Mouse (Mus musculus) forebrain, embryonic 13.5 days (tissue): ENCODE data around the gene Pwwp2a. TPM values are rescaled to one million over a fixed set of nuclear protein-coding genes. Genes with fewer than 3 reads are reported as not detected.

ENCODE experiments used
- ATAC-seq: fragments of 200-750 bp; cut with Nextera tagmentation; 2 replicates; pipeline ENCODE4 v1.8.0; 2017
- H3K27ac ChIP-seq: fragments of 300-500 bp; sonication (generic); 2 replicates; pipeline ENCODE4 v1.5.1; 2015; ENCODE audit warnings: inconsistent platforms, mild to moderate bottlenecking, moderate library complexity
- H3K27me3 ChIP-seq: fragments of 300-500 bp; sonication (generic); 2 replicates; pipeline ENCODE4 v1.6.1; 2015; ENCODE audit warnings: mild to moderate bottlenecking, inconsistent platforms
- H3K36me3 ChIP-seq: fragments of 300-500 bp; sonication (generic); 2 replicates; pipeline ENCODE4 v1.6.1; 2015; ENCODE audit warnings: mild to moderate bottlenecking, inconsistent platforms; ENCODE audit not compliant: poor library complexity, severe bottlenecking
- H3K4me1 ChIP-seq: fragments of 300-500 bp; sonication (generic); 2 replicates; pipeline ENCODE4 v1.6.1; 2015; ENCODE audit warnings: inconsistent platforms
- H3K4me2 ChIP-seq: fragments of 300-500 bp; sonication (generic); 2 replicates; pipeline ENCODE4 v1.6.1; 2015; ENCODE audit warnings: inconsistent platforms, mild to moderate bottlenecking, moderate library complexity
- H3K4me3 ChIP-seq: fragments of 300-500 bp; sonication (generic); 2 replicates; pipeline ENCODE4 v1.5.1; 2015; ENCODE audit warnings: mild to moderate bottlenecking, inconsistent platforms
- H3K9ac ChIP-seq: fragments of 300-500 bp; sonication (generic); 2 replicates; pipeline ENCODE4 v1.6.1; 2015; ENCODE audit warnings: mild to moderate bottlenecking, inconsistent platforms
- H3K9me3 ChIP-seq: fragments of 300-500 bp; sonication (generic); replicated peaks from 2 replicates; pipeline ENCODE4 v1.6.1; 2016; ENCODE audit warnings: inconsistent platforms
- WGBS: fragments of 180-500 bp; shearing (Covaris S2); methylation state at CpG from one replicate; pipeline ENCODE4 v1.1.7; 2015; 5-methylcytosine and 5-hydroxymethylcytosine counted together
- polyA plus RNA-seq: library from polyadenylated mRNA; unstranded; fragments of >200 nt; fragmentation: Nextera tagmentation; extraction: Ambion mirVana; gene quantifications from 2 replicates; pipeline ENCODE4 v1.2.1, GENCODE M21; 2015

Pwwp2a gene
- polyA plus RNA-seq: 28.4 and 28.5 TPM in 2 replicates

GRCm38 (mm10) chr11:43681472-43682414, at the start of gene Pwwp2a:
Gene Pwwp2a, plus strand, starts transcription at chr11:43681998.
- 0 out of 2 replicates have a peak, but pooled peaks cover 3% of the 10 kb centered on the region for H3K36me3 ChIP-seq
- peak within 1 kb of the TSS; percentile 95 for H3K27ac ChIP-seq
- no peaks in the 10 kb centered on the region for H3K27me3 ChIP-seq
- peak within 1 kb of the TSS; percentile 98 for H3K9ac ChIP-seq
- peaks cover 32% of the 10 kb centered on the region for H3K4me1 ChIP-seq
- peak within 1 kb of the TSS; percentile 68 for H3K4me2 ChIP-seq
- peak; percentile 99 for ATAC-seq
- peak within 1 kb of the TSS; percentile 88 for H3K4me3 ChIP-seq
- WGBS: under 1% methylated on average over 36 of the region's 87 CpGs
- H3K9me3 ChIP-seq: no peaks in the 10 kb centered on the region

GRCm38 (mm10) chr11:43632566-43632965, 49.2 kb upstream of the Pwwp2a start:
- no peaks in the 10 kb centered on the region for H3K36me3 ChIP-seq
- no peak for ATAC-seq
- no peak overlapping the region for H3K27ac ChIP-seq
- H3K27me3 ChIP-seq: 0 out of 2 replicates have a peak, but pooled peaks cover 3% of the 10 kb centered on the region
- WGBS: 64% methylated on average over 4 of the region's 4 CpGs
- peaks cover 9% of the 10 kb centered on the region for H3K4me1 ChIP-seq
- H3K4me2 ChIP-seq: no peak overlapping the region
- H3K4me3 ChIP-seq: no peak overlapping the region
- H3K9me3 ChIP-seq: no peaks in the 10 kb centered on the region
- H3K9ac ChIP-seq: no peak overlapping the region

- Histone ChIP-seq H3K9ac (no peak overlapping the region), H3K4me2 (no peak overlapping the region), H3K27ac (no peak overlapping the region), H3K9me3 (no peaks in the 10 kb centered on the region), H3K4me1 (peaks cover 9% of the 10 kb centered on the region), H3K4me3 (no peak overlapping the region), H3K27me3 (0 out of 2 replicates have a peak, but pooled peaks cover 3% of the 10 kb centered on the region), H3K36me3 (no peaks in the 10 kb centered on the region)
- 81% methylated on average over 6 of the region's 6 CpGs for WGBS
- ATAC-seq: no peak; the same call in 1 of the 2 replicates
Observed at GRCm38 (mm10) chr11:43633165-43633564, 48.6 kb upstream of the Pwwp2a start.

- Histone ChIP-seq H3K27ac (no peak overlapping the region; the same call in 1 of the 2 replicates), H3K4me3 (no peak overlapping the region), H3K9ac (no peak overlapping the region), H3K27me3 (0 out of 2 replicates have a peak, but pooled peaks cover 3% of the 10 kb centered on the region), H3K36me3 (no peaks in the 10 kb centered on the region), H3K4me1 (peaks cover 9% of the 10 kb centered on the region), H3K9me3 (no peaks in the 10 kb centered on the region), H3K4me2 (peak overlapping the region; percentile 37; the same call in 1 of the 2 replicates)
- WGBS: 30% methylated on average over 19 of the region's 19 CpGs
- ATAC-seq: peak; percentile 66
Observed at GRCm38 (mm10) chr11:43633658-43634401, 48.0 kb upstream of the Pwwp2a start.

GRCm38 (mm10) chr11:43636761-43637160, 45.0 kb upstream of the Pwwp2a start:
- Histone ChIP-seq H3K4me3 (no peak overlapping the region), H3K36me3 (no peaks in the 10 kb centered on the region), H3K9ac (no peak overlapping the region), H3K9me3 (no peaks in the 10 kb centered on the region), H3K27ac (no peak overlapping the region), H3K27me3 (0 out of 2 replicates have a peak, but pooled peaks cover 3% of the 10 kb centered on the region), H3K4me2 (no peak overlapping the region), H3K4me1 (peaks cover 9% of the 10 kb centered on the region)
- WGBS: 83% methylated on average over 4 of the region's 4 CpGs
- ATAC-seq: no peak

GRCm38 (mm10) chr11:43638486-43638885, 43.3 kb upstream of the Pwwp2a start:
- no peak for ATAC-seq
- no peak overlapping the region for H3K27ac ChIP-seq
- no peaks in the 10 kb centered on the region for H3K36me3 ChIP-seq
- no peaks in the 10 kb centered on the region for H3K9me3 ChIP-seq
- H3K4me3 ChIP-seq: no peak overlapping the region
- H3K4me1 ChIP-seq: peaks cover 16% of the 10 kb centered on the region
- H3K9ac ChIP-seq: no peak overlapping the region
- no peaks in the 10 kb centered on the region for H3K27me3 ChIP-seq
- 92% methylated on average over 3 of the region's 3 CpGs for WGBS
- no peak overlapping the region for H3K4me2 ChIP-seq

GRCm38 (mm10) chr11:43643180-43643591, 38.6 kb upstream of the Pwwp2a start:
- WGBS: 14% methylated on average over 2 of the region's 2 CpGs
- Histone ChIP-seq H3K9ac (no peak overlapping the region), H3K4me1 (peaks cover 18% of the 10 kb centered on the region), H3K9me3 (no peaks in the 10 kb centered on the region; the same call in 1 of the 2 replicates), H3K27ac (peak overlapping the region; percentile 65), H3K4me2 (no peak overlapping the region), H3K36me3 (no peaks in the 10 kb centered on the region), H3K27me3 (no peaks in the 10 kb centered on the region), H3K4me3 (no peak overlapping the region)
- ATAC-seq: peak; percentile 94

- no peak overlapping the region for H3K9ac ChIP-seq
- no peaks in the 10 kb centered on the region for H3K36me3 ChIP-seq
- no peak for ATAC-seq
- 84% methylated on average over 3 of the region's 3 CpGs for WGBS
- no peak overlapping the region for H3K4me3 ChIP-seq
- H3K4me2 ChIP-seq: no peak overlapping the region
- no peaks in the 10 kb centered on the region; the same call in 1 of the 2 replicates for H3K9me3 ChIP-seq
- no peaks in the 10 kb centered on the region for H3K27me3 ChIP-seq
- H3K4me1 ChIP-seq: peaks cover 18% of the 10 kb centered on the region
- H3K27ac ChIP-seq: no peak overlapping the region
Observed at GRCm38 (mm10) chr11:43645286-43645685, 36.5 kb upstream of the Pwwp2a start.

- H3K27ac ChIP-seq: no peak overlapping the region
- peak; percentile 58; the same call in 1 of the 2 replicates for ATAC-seq
- no peaks in the 10 kb centered on the region for H3K36me3 ChIP-seq
- no peak overlapping the region for H3K9ac ChIP-seq
- H3K4me1 ChIP-seq: peaks cover 8% of the 10 kb centered on the region
- no peak overlapping the region for H3K4me3 ChIP-seq
- no peaks in the 10 kb centered on the region for H3K27me3 ChIP-seq
- H3K4me2 ChIP-seq: peak overlapping the region; percentile 19; the same call in 1 of the 2 replicates
- WGBS: 8% methylated on average over 14 of the region's 14 CpGs
- H3K9me3 ChIP-seq: no peaks in the 10 kb centered on the region
Observed at GRCm38 (mm10) chr11:43653051-43653475, 28.7 kb upstream of the Pwwp2a start.

- no peak overlapping the region for H3K27ac ChIP-seq
- H3K4me1 ChIP-seq: peaks cover 8% of the 10 kb centered on the region
- ATAC-seq: no peak
- H3K27me3 ChIP-seq: no peaks in the 10 kb centered on the region
- no peaks in the 10 kb centered on the region for H3K9me3 ChIP-seq
- H3K9ac ChIP-seq: no peak overlapping the region
- no peak overlapping the region for H3K4me3 ChIP-seq
- 71% methylated on average over 10 of the region's 10 CpGs for WGBS
- no peak overlapping the region for H3K4me2 ChIP-seq
- no peaks in the 10 kb centered on the region for H3K36me3 ChIP-seq
Observed at GRCm38 (mm10) chr11:43656464-43656863, 25.3 kb upstream of the Pwwp2a start.

- WGBS: 88% methylated on average over 1 of the region's 1 CpGs
- Histone ChIP-seq H3K27me3 (no peaks in the 10 kb centered on the region), H3K4me3 (no peak overlapping the region), H3K4me1 (peaks cover 5% of the 10 kb centered on the region), H3K9me3 (no peaks in the 10 kb centered on the region), H3K36me3 (no peaks in the 10 kb centered on the region), H3K27ac (no peak overlapping the region), H3K9ac (no peak overlapping the region), H3K4me2 (no peak overlapping the region)
- no peak for ATAC-seq
Observed at GRCm38 (mm10) chr11:43658010-43658409, 23.8 kb upstream of the Pwwp2a start.
